Mouse (Mus musculus): ENCODE measurements at regions not wholly inside any gene's neighbourhood (a gene's known extent, or its start where the extent isn't known, plus 50 kb on each side); places are given as distances from the start of the nearest gene placed in this dataset.

DNA sequence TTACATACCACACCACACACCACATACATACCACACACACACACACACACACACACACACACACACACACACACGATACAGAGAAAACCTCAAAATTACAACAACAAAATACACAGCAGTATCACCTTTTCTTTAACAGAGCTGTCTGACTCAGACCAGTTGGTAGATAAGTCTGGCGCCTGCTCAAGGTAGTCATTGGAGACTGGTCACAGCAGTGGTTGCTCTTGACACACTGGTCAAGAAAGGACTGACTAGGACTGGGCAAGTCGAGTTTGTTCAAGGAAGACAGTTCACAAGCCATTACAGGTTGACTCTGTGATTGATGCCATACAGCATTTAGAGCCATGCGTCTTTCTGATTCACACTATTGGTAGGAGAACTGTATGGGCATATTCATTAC is 78.7 kb upstream of the Klf4 start:
- dilution Hi-C loops (cut with MboI; ENCODE audit: extremely low pct_ligation_motif_present, extremely low pct_unique_long_range_greater_than_20kb, low sequenced_read_pairs) = no loop called here

DNA sequence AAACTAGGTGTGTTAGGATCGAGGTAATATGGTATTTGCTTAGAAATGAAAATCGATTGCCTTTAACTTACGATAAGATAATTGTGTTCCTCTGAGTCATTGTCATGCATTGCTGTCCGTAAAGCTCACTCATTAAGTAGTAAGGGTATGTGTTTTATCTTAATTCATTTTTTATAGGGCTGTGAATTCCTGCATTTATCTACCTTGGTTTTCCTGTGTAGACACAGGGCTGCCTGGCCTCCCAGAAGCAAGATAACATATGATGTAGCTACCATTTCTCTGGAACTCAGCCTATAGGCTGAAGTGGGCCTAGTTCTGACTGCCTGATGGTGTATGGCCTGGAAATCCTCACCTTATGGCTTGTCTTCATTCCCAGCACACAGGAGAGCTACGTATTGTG is 76.9 kb upstream of the Klf4 start:
- H3K4me2 ChIP-seq (ENCODE audit: insufficient read depth, low read depth, poor library complexity, severe bottlenecking) = no peak overlapping the region
- H3K9me3 ChIP-seq (replicated peaks; ENCODE audit: low read length) = no peaks in the 10 kb centered on the region
- H3K79me2 ChIP-seq (replicated peaks; ENCODE audit: control insufficient read depth, extremely low read depth, insufficient read depth, poor library complexity, severe bottlenecking) = no peaks in the 10 kb centered on the region
- no peaks in the 10 kb centered on the region for H3K36me3 ChIP-seq (replicated peaks in 1 of 2; ENCODE audit: control insufficient read depth in 1 of 2, insufficient read depth in 1 of 2, low read length in 1 of 2)
- H3K4me3 ChIP-seq (replicated peaks in 1 of 3; ENCODE audit: low read depth in 2 of 3, low read length in 2 of 3, poor library complexity in 1 of 3) = no peak overlapping the region
- dilution Hi-C loops (cut with MboI; ENCODE audit: extremely low pct_ligation_motif_present, extremely low pct_unique_long_range_greater_than_20kb, low sequenced_read_pairs) = no loop called here
- no peaks in the 10 kb centered on the region for H3K27me3 ChIP-seq (replicated peaks)
- no peak overlapping the region for H3K9ac ChIP-seq (ENCODE audit: insufficient read depth, low read depth)
- H3K27ac ChIP-seq (ENCODE audit: insufficient read depth, low read depth) = no peak overlapping the region
- no peak for TF ChIP-seq KAT2A (IDR thresholded peaks at IDR 0.05; ENCODE audit: insufficient replicate concordance, low read length)
- no peak for TF ChIP-seq ZKSCAN1 (IDR thresholded peaks at IDR 0.05; ENCODE audit: borderline replicate concordance, low read depth, low read length)
- no peak for TF ChIP-seq PAX5 (IDR thresholded peaks at IDR 0.05; ENCODE audit: low read length)
- TF ChIP-seq TCF12 (IDR thresholded peaks at IDR 0.05; ENCODE audit: low read depth, low read length) = no peak
- TF ChIP-seq CHD2 (IDR thresholded peaks at IDR 0.05; ENCODE audit: low read length) = no peak
- peaks cover 0 to 7% of the 10 kb centered on the region in 2 experiments; a peak in 2 of 4 replicates for H3K4me1 ChIP-seq (ENCODE audit: control insufficient read depth in 1 of 2, insufficient read depth in 2 of 2)
- no peak for DNase-seq (ENCODE audit: extremely low read depth)
- in situ Hi-C loops (cut with MboI; ENCODE audit: low pct_ligation_motif_present, low pct_unique_long_range_greater_than_20kb, low sequenced_read_pairs) = no loop called here

More for the DNA sequence above, 78.7 kb upstream of the Klf4 start:
- TF ChIP-seq E2F4 (IDR thresholded peaks at IDR 0.05; ENCODE audit: insufficient replicate concordance, low read depth, low read length) (no peak), UBTF (IDR thresholded peaks at IDR 0.05; ENCODE audit: low read depth, low read length) (no peak), CHD2 (IDR thresholded peaks at IDR 0.05; ENCODE audit: low read length) (no peak), GABPA (IDR thresholded peaks at IDR 0.05; ENCODE audit: insufficient replicate concordance, low read depth, low read length) (no peak), RCOR1 (conservative IDR thresholded peaks at IDR 0.05; ENCODE audit: low read depth, low read length) (no peak), ELF1 (IDR thresholded peaks at IDR 0.05; ENCODE audit: low read depth, low read length) (no peak), HCFC1 (IDR thresholded peaks at IDR 0.05; ENCODE audit: low read depth, low read length) (no peak), ZKSCAN1 (IDR thresholded peaks at IDR 0.05; ENCODE audit: borderline replicate concordance, low read depth, low read length) (no peak), CTCF (conservative IDR thresholded peaks at IDR 0.05 in 1 of 2, IDR thresholded peaks at IDR 0.05 in 1 of 2; ENCODE audit: low read depth in 2 of 2, low read length in 2 of 2) (no peak), USF2 (conservative IDR thresholded peaks at IDR 0.05; ENCODE audit: low read depth, low read length) (no peak), NELFE (IDR thresholded peaks at IDR 0.05; ENCODE audit: low read depth, low read length) (no peak), JUN (IDR thresholded peaks at IDR 0.05; ENCODE audit: insufficient read depth, low read depth, low read length) (no peak)
- no peaks in the 10 kb centered on the region for H3K27me3 ChIP-seq (replicated peaks)
- no peaks in the 10 kb centered on the region for H3K9me3 ChIP-seq (replicated peaks; ENCODE audit: low read length)
- no peaks in the 10 kb centered on the region for H3K36me3 ChIP-seq (replicated peaks in 1 of 2; ENCODE audit: control insufficient read depth in 1 of 2, insufficient read depth in 1 of 2, low read length in 1 of 2)
- in situ Hi-C loops (cut with MboI; ENCODE audit: low pct_ligation_motif_present, low pct_unique_long_range_greater_than_20kb, low sequenced_read_pairs) = no loop called here
- no peak overlapping the region for H3K9ac ChIP-seq (ENCODE audit: insufficient read depth, low read depth)
- no peaks in the 10 kb centered on the region for H3K79me2 ChIP-seq (replicated peaks; ENCODE audit: control insufficient read depth, extremely low read depth, insufficient read depth, poor library complexity, severe bottlenecking)
- no peaks in the 10 kb centered on the region for H3K4me1 ChIP-seq (ENCODE audit: control insufficient read depth in 1 of 2, insufficient read depth in 2 of 2)
- H3K4me2 ChIP-seq (ENCODE audit: insufficient read depth, low read depth, poor library complexity, severe bottlenecking) = no peak overlapping the region
- H3K27ac ChIP-seq (ENCODE audit: insufficient read depth, low read depth) = no peak overlapping the region
- DNase-seq (ENCODE audit: extremely low read depth) = no peak
- H3K4me3 ChIP-seq (replicated peaks in 1 of 3; ENCODE audit: low read depth in 2 of 3, low read length in 2 of 3, poor library complexity in 1 of 3) = no peak overlapping the region

All from CH12.LX (cell line).